Mouse (Mus musculus): Measurements from ENCODE around the gene Urb1.

- TF ChIP-seq ZC3H11A (IDR thresholded peaks at IDR 0.05; ENCODE audit: borderline replicate concordance, low read depth, low read length) = no peak
- TF ChIP-seq MAFK (IDR thresholded peaks at IDR 0.05; ENCODE audit: insufficient read depth, low read depth, low read length) = no peak
- TF ChIP-seq ZNF384 (IDR thresholded peaks at IDR 0.05; ENCODE audit: low read depth, low read length) = no peak
- no peak for TF ChIP-seq CHD2 (IDR thresholded peaks at IDR 0.05; ENCODE audit: low read depth, low read length)
- TF ChIP-seq HCFC1 (IDR thresholded peaks at IDR 0.05; ENCODE audit: borderline replicate concordance, insufficient read depth, low read length) = no peak
Observed at GRCm38 (mm10) chr16:90801928-90802327, 8.3 kb downstream of the Urb1 start.

Data from ES-E14 (cell line).